Mouse (Mus musculus): ENCODE measurements at regions not wholly inside any gene's neighbourhood (a gene's known extent, or its start where the extent isn't known, plus 50 kb on each side); places are given as distances from the start of the nearest gene placed in this dataset.

DNA sequence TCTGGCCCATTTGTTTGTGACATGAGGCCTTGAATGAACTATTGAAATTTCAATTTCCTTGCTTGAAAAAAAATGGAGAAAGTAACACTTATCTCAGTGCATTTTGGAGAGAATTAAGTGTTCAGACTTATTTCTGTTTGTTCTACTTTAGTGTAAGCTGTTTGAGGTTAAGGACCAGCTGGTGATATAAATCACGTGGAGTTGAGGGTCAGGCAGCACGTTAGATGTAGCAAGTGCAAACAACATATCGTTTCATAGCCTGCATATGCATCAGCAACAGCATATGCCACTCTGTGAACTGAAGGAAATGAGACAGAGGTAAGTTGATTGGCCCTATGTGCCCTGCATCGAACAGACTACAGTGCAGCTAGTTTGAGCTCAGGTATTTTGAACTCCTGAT, 90.7 kb upstream of the Osmr start:
- TF ChIP-seq CTCF (IDR thresholded peaks at IDR 0.05; ENCODE audit: low read depth) (no peak), EP300 (IDR thresholded peaks at IDR 0.05; ENCODE audit: low read depth) (no peak)

Data from heart, postnatal 0 days (tissue).